Mouse (Mus musculus): Measurements from ENCODE around the gene Zfp687. TPM values are rescaled to one million over a fixed set of nuclear protein-coding genes. Genes with fewer than 3 reads are reported as not detected.
A peak's percentile ranks its signal among the peaks of the same experiment; 100 is the strongest.

The Zfp687 gene
- polyA plus RNA-seq (2016; fragmentation: Nextera tagmentation; extraction: Ambion mirVana), result 38.6 and 40.8 TPM in 2 replicates

- Histone ChIP-seq H3K9me3 (replicated peaks) (no peaks in the 10 kb centered on the region), H3K4me3 (peak within 1 kb of the TSS; percentile 85), H3K4me1 (peaks cover 33% of the 10 kb centered on the region), H3K27me3 (ENCODE audit: low read depth, poor library complexity, severe bottlenecking) (no peaks in the 10 kb centered on the region), H3K36me3 (peaks cover 29% of the 10 kb centered on the region), H3K27ac (peak within 1 kb of the TSS; percentile 96)
- peak; percentile 93 for DNase-seq (ENCODE audit: low spot score)
- WGBS, result under 1% methylated on average over 36 of the region's 37 CpGs
Observed at GRCm38 (mm10) chr3:95015337-95015872, at the start of gene Zfp687. Zfp687 (minus strand) TSS chr3:95015448.

DNA sequence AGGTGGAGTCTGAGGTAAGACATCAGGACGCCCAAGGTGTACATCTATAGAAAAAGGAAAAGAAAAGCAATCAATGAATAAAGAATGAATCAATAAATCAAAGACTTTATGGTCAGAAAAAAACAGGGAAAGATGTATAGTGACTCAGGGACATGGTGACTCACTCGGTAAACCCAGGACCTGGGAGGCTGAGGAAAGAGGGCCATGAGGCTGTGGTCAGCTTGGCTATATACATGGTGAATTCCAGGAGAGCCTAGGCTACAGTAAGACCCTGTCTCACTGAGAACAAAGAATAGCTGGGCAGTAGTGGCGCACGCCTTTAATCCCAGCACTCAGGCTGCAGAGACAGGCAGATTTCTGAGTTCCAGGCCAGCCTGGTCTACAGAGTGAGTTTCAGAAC is 48.5 kb upstream of the Zfp687 start:
- H3K9me3 ChIP-seq (replicated peaks), result no peaks in the 10 kb centered on the region
- H3K27me3 ChIP-seq (ENCODE audit: low read depth, poor library complexity, severe bottlenecking), result no peaks in the 10 kb centered on the region
- no peaks in the 10 kb centered on the region for H3K4me1 ChIP-seq
- H3K4me3 ChIP-seq, result no peak overlapping the region
- 95% methylated on average over 4 of the region's 4 CpGs for WGBS
- no peak overlapping the region for H3K27ac ChIP-seq
- H3K36me3 ChIP-seq, result peaks cover 99% of the 10 kb centered on the region
- no peak for DNase-seq (ENCODE audit: low spot score)

- no peaks in the 10 kb centered on the region for H3K9me3 ChIP-seq (replicated peaks)
- H3K4me3 ChIP-seq, result no peak overlapping the region
- peaks cover 65% of the 10 kb centered on the region for H3K36me3 ChIP-seq
- H3K4me1 ChIP-seq, result no peaks in the 10 kb centered on the region
- no peak for DNase-seq (ENCODE audit: low spot score)
- H3K27ac ChIP-seq, result no peak overlapping the region
- 89% methylated on average over 8 of the region's 8 CpGs for WGBS
- H3K27me3 ChIP-seq (ENCODE audit: low read depth, poor library complexity, severe bottlenecking), result no peaks in the 10 kb centered on the region
Observed at GRCm38 (mm10) chr3:95058078-95058477, 42.8 kb upstream of the Zfp687 start.

- Histone ChIP-seq H3K4me3 (no peak overlapping the region), H3K27ac (no peak overlapping the region), H3K27me3 (ENCODE audit: low read depth, poor library complexity, severe bottlenecking) (no peaks in the 10 kb centered on the region), H3K9me3 (replicated peaks) (no peaks in the 10 kb centered on the region), H3K4me1 (no peaks in the 10 kb centered on the region), H3K36me3 (peaks cover 47% of the 10 kb centered on the region)
- 96% methylated on average over 7 of the region's 7 CpGs for WGBS
- DNase-seq (ENCODE audit: low spot score), result no peak
Observed at GRCm38 (mm10) chr3:95056275-95056674, 41.0 kb upstream of the Zfp687 start.

DNA sequence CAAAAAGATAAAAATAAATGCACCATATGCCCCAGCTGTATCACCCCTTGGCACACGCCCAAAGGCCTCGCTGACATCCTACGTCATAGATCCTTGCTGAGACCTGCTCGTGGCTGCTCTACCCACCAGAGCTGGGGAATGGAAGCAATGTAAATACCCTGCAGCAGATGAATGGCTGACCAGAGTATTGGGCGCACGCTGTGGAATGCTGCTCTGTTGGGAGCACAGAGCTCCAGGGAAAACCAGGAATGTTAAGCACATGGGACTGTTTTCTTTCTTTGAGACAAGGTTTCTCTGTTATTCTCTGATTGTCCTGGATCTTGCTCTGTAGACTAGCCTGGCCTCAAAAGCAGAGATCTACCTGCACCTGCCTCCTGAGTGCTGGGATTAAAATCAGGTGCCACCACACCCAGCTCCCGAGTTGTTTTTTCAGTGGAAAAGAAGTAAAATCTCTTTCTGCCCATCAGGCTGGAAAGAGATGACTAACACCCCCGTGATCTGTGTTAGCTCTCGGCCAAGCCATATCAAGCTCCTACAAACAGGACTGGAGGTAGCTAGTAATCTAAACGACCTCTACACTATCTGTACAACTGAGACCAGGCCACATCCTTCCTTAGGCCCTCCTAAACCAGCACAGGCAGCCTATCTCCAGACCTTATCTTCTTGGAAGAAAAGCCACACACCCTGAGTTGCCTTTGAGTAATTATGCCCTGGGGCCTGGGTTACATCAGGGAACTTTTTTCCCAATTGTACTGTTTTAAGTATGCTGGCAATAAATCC is 39.4 kb upstream of the Zfp687 start:
- Histone ChIP-seq H3K36me3 (peaks cover 31% of the 10 kb centered on the region), H3K4me1 (no peaks in the 10 kb centered on the region), H3K27ac (no peak overlapping the region), H3K9me3 (replicated peaks) (no peaks in the 10 kb centered on the region), H3K4me3 (no peak overlapping the region), H3K27me3 (ENCODE audit: low read depth, poor library complexity, severe bottlenecking) (no peaks in the 10 kb centered on the region)
- WGBS, result 56% methylated on average over 10 of the region's 10 CpGs
- DNase-seq (ENCODE audit: low spot score), result no peak

- H3K4me1 ChIP-seq, result 0 out of 2 replicates have a peak, but pooled peaks cover 4% of the 10 kb centered on the region
- WGBS, result 37% methylated on average over 3 of the region's 3 CpGs
- DNase-seq (ENCODE audit: low spot score), result peak; percentile 41
- no peaks in the 10 kb centered on the region for H3K27me3 ChIP-seq (ENCODE audit: low read depth, poor library complexity, severe bottlenecking)
- peaks cover 21% of the 10 kb centered on the region for H3K36me3 ChIP-seq
- H3K9me3 ChIP-seq (replicated peaks), result no peaks in the 10 kb centered on the region
- H3K27ac ChIP-seq, result no peak overlapping the region
- H3K4me3 ChIP-seq, result no peak overlapping the region
Observed at GRCm38 (mm10) chr3:95053701-95054100, 38.5 kb upstream of the Zfp687 start.

DNA sequence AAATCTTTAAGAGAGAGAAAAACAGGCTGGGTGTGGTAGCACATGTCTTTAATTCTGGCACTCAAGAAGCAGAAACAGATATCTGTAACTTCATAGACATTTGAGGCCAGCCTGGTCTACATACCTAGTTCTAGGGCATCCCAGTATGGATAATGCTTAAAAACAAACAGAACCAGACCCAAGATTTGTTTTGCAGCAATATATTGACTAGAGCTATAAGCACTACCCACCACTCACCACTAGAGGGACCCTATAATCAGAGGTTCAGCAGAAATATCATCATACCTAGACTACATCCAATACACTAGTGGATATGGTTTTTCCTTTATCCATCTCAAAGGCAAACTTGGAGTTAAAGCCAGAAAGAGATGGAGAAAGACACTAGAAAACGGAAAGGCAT is 37.7 kb upstream of the Zfp687 start:
- no peak for DNase-seq (ENCODE audit: low spot score)
- H3K4me3 ChIP-seq, result no peak overlapping the region
- 48% methylated on average over 1 of the region's 1 CpGs for WGBS

GRCm38 (mm10) chr3:95047914-95048313 is 32.7 kb upstream of the Zfp687 start:
- Histone ChIP-seq H3K36me3 (no peaks in the 10 kb centered on the region), H3K4me3 (no peak overlapping the region), H3K4me1 (0 out of 2 replicates have a peak, but pooled peaks cover 5% of the 10 kb centered on the region), H3K27ac (no peak overlapping the region), H3K9me3 (replicated peaks) (no peaks in the 10 kb centered on the region), H3K27me3 (ENCODE audit: low read depth, poor library complexity, severe bottlenecking) (no peaks in the 10 kb centered on the region)
- WGBS, result 69% methylated on average over 3 of the region's 3 CpGs
- DNase-seq (ENCODE audit: low spot score), result no peak

More for the DNA sequence above, 37.7 kb upstream of the Zfp687 start:
- H3K27me3 ChIP-seq (ENCODE audit: low read depth, poor library complexity, severe bottlenecking), result no peaks in the 10 kb centered on the region
- 0 out of 2 replicates have a peak, but pooled peaks cover 4% of the 10 kb centered on the region for H3K4me1 ChIP-seq
- no peak overlapping the region for H3K27ac ChIP-seq
- no peaks in the 10 kb centered on the region for H3K9me3 ChIP-seq (replicated peaks)
- H3K36me3 ChIP-seq, result peaks cover 14% of the 10 kb centered on the region

DNA sequence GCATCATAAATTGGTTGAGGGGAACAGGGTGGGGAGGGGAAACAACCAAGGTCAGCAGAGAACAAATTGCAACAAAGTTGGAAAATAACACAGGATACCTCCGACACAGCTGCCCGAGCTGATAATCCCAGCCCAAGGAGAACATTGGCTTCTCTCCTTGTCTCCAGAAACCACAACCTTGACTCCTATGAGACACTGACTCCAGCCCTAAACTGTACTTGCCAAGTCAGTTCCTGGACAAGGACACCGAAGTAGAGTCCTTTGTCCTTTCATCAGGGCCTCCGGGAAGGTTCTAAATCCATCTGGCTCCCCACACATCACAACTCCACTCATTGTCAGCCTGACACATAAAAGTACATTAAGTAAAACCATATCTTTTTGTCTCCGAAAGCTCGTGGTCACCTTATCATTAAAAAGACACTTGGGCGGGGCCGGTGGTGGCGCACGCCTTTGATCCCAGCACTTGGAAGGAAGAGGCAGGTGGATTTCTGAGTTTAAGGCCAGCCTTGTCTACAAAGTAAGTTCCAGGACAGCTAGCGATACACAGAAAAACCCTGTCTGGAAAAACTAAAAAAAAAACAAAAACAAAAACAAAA is 31.3 kb upstream of the Zfp687 start:
- Histone ChIP-seq H3K4me1 (peaks cover 11% of the 10 kb centered on the region), H3K9me3 (replicated peaks) (no peaks in the 10 kb centered on the region), H3K27me3 (ENCODE audit: low read depth, poor library complexity, severe bottlenecking) (no peaks in the 10 kb centered on the region), H3K4me3 (no peak overlapping the region), H3K27ac (no peak overlapping the region), H3K36me3 (no peaks in the 10 kb centered on the region; the same call in 1 of the 2 replicates)
- WGBS, result 91% methylated on average over 11 of the region's 11 CpGs
- DNase-seq (ENCODE audit: low spot score), result no peak

GRCm38 (mm10) chr3:95043251-95043650 is 28.0 kb upstream of the Zfp687 start:
- Histone ChIP-seq H3K4me3 (no peak overlapping the region), H3K27ac (no peak overlapping the region), H3K27me3 (ENCODE audit: low read depth, poor library complexity, severe bottlenecking) (no peaks in the 10 kb centered on the region), H3K4me1 (peaks cover 11% of the 10 kb centered on the region), H3K36me3 (peaks cover 22% of the 10 kb centered on the region), H3K9me3 (replicated peaks) (no peaks in the 10 kb centered on the region)
- no peak for DNase-seq (ENCODE audit: low spot score)
- 68% methylated on average over 6 of the region's 6 CpGs for WGBS

DNA sequence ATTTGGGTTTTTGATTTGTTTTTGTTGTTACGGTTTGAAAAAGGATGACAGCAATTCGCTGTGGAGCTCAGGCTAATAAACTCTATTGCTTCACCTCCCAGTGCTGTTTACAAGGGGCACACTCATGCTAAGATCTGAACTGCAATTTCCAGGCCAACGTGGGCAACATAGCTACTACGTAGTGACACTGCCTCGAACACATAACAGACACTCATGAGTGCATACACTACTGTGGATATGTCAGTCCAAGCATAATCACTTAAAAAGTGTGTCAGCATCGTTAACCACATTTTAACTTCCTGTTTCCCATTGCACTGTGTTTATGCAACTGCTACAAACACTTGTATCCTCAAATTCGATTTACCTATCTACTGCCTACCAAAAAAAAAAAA is 27.6 kb upstream of the Zfp687 start:
- WGBS, result 36% methylated on average over 7 of the region's 7 CpGs
- Histone ChIP-seq H3K36me3 (peaks cover 26% of the 10 kb centered on the region), H3K27ac (peak overlapping the region; percentile 88), H3K4me3 (peak overlapping the region; percentile 85), H3K27me3 (ENCODE audit: low read depth, poor library complexity, severe bottlenecking) (no peaks in the 10 kb centered on the region), H3K4me1 (peaks cover 11% of the 10 kb centered on the region), H3K9me3 (replicated peaks) (no peaks in the 10 kb centered on the region)
- no peak for DNase-seq (ENCODE audit: low spot score)

DNA sequence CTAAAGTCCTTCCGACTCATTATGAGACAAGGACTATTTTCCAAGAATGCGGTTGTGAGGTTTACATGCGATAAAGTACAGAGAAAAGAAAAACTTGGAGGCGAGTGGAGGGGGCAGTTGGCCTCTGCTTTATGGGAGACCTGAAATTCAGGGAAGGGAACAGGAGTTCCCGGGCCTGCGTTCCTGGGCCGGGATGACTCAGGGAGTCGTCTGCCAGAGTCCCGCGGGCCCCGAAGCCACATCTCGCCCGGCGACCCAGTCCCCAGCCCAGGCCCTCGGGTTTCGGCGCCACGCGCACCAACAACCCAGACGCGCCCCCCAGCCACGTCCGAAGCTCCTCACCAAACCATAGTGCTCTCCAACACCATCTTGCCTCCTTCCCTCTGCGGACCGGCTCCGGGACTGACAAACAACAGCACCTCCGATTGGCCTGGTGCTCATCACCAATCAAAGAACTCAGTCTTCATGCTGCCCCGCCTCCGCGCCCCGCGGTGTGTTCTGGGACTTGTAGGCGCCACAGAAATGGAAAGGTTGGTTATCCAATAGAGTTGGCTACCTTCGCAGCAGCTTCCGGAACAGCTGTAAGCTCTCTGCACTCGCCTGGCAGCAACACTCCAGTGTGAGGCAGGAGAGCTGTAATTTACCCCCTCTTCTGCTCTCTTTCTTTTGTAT is 27.1 kb upstream of the Zfp687 start, which contains the start of gene Psmd4:
Gene Psmd4 (minus strand): TSS at position 449 of the 672 bp plus-strand sequence.
- under 1% methylated on average over 36 of the region's 36 CpGs for WGBS
- Histone ChIP-seq H3K4me1 (peaks cover 11% of the 10 kb centered on the region), H3K27me3 (ENCODE audit: low read depth, poor library complexity, severe bottlenecking) (no peaks in the 10 kb centered on the region), H3K27ac (peak within 1 kb of the TSS; percentile 88), H3K36me3 (peaks cover 31% of the 10 kb centered on the region), H3K9me3 (replicated peaks) (no peaks in the 10 kb centered on the region), H3K4me3 (peak within 1 kb of the TSS; percentile 85)
- DNase-seq (ENCODE audit: low spot score), result peak; percentile 99
